Mouse (Mus musculus) liver, embryonic 15.5 days (tissue): ENCODE measurements around the gene Cactin. TPM values are rescaled to one million over a fixed set of nuclear protein-coding genes. Genes with fewer than 3 reads are reported as not detected.

Source experiments
- ATAC-seq: fragments of 200-750 bp; cut with Nextera tagmentation; 2 replicates; pipeline ENCODE4 v1.8.0; 2017; ENCODE audit warnings: moderate number of reproducible peaks, mild to moderate bottlenecking, moderate library complexity; ENCODE audit not compliant: insufficient read depth
- H3K27ac ChIP-seq: fragments of 300-500 bp; sonication (generic); replicated peaks from 2 replicates; pipeline ENCODE4 v1.5.1; 2015; ENCODE audit warnings: mild to moderate bottlenecking, inconsistent platforms
- H3K27me3 ChIP-seq: fragments of 300-500 bp; sonication (generic); 2 replicates; pipeline ENCODE4 v1.6.1; 2015; ENCODE audit warnings: mild to moderate bottlenecking, inconsistent platforms
- H3K36me3 ChIP-seq: fragments of 300-500 bp; sonication (generic); replicated peaks from 2 replicates; pipeline ENCODE4 v1.6.1; 2015; ENCODE audit warnings: moderate library complexity, mild to moderate bottlenecking, inconsistent platforms
- H3K4me1 ChIP-seq: fragments of 300-500 bp; sonication (generic); replicated peaks from 2 replicates; pipeline ENCODE4 v1.6.1; 2015; ENCODE audit warnings: inconsistent platforms
- H3K4me2 ChIP-seq: fragments of 300-500 bp; sonication (generic); 2 replicates; pipeline ENCODE4 v1.6.1; 2015; ENCODE audit warnings: moderate library complexity, mild to moderate bottlenecking, inconsistent platforms
- H3K4me3 ChIP-seq: fragments of 300-500 bp; sonication (generic); replicated peaks from 2 replicates; pipeline ENCODE4 v1.5.1; 2015; ENCODE audit warnings: mild to moderate bottlenecking, inconsistent platforms
- H3K9ac ChIP-seq: fragments of 300-500 bp; sonication (generic); 2 replicates; pipeline ENCODE4 v1.6.1; 2015; ENCODE audit warnings: moderate library complexity, mild to moderate bottlenecking, inconsistent platforms
- H3K9me3 ChIP-seq: fragments of 300-500 bp; sonication (generic); replicated peaks from 2 replicates; pipeline ENCODE4 v1.6.1; 2016; ENCODE audit warnings: inconsistent platforms
- WGBS: fragments of 180-500 bp; shearing (Covaris S2); methylation state at CpG from one replicate; pipeline ENCODE4 v1.1.7; 2015; ENCODE audit warnings: mixed read lengths; ENCODE audit not compliant: insufficient replicate concordance; 5-methylcytosine and 5-hydroxymethylcytosine counted together
- polyA plus RNA-seq: library from polyadenylated mRNA; unstranded; fragments of >200 nt; fragmentation: Nextera tagmentation; extraction: Ambion mirVana; gene quantifications from 2 replicates; pipeline ENCODE4 v1.2.1, GENCODE M21; 2015

Cactin gene
- polyA plus RNA-seq, 1 experiment from 2014 or later, result 24.3 TPM

DNA sequence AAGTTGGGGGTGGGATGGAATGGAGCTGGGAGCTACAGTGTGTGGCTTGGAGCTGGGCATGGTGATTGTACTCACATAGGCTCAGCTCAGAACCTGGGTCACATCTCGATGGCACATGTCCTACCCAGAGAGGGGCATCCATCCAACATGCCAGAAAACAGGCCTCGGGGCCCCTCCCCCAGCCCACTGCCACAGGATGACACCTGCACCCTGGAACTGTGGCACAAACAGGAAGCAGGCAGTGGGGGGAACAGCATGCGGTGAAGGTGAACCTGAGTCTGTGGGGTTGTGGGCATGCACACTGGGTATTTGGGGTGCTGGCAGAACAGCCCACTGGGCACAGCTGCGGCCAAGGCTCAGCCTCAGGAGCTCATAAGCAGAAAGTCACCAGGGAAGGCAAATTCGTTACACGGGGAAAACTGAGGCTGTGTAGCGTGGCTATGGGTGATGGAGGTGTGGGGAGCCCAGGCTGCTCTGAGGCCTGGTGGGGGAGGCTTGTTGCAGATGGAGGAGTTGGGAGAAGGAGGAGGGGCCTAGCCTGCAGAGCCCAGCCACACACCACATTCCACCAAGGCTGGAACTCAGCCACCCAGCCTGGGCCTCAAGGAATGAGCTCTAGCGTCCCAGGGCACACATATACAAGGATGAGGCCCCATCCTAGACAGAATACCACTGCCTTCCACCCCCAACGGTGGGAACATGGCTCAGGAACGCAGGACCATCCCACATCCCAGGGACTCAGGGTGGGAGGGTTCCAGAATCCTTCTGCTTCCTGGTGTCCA is 8.5 kb downstream of the Cactin start:
- ATAC-seq, result no peak
- Histone ChIP-seq H3K9me3 (no peaks in the 10 kb centered on the region), H3K4me3 (0 out of 2 replicates have a peak overlapping the region, but pooled peaks have one; percentile 5), H3K4me1 (peaks cover 30% of the 10 kb centered on the region), H3K9ac (no peak overlapping the region), H3K36me3 (peaks cover 32% of the 10 kb centered on the region), H3K4me2 (0 out of 2 replicates have a peak overlapping the region, but pooled peaks have one; percentile 23), H3K27ac (0 out of 2 replicates have a peak overlapping the region, but pooled peaks have one; percentile 1), H3K27me3 (peaks cover 13% of the 10 kb centered on the region)
- WGBS, result 55% methylated on average over 10 of the region's 10 CpGs

- no peaks in the 10 kb centered on the region for H3K9me3 ChIP-seq
- H3K4me1 ChIP-seq, result peaks cover 30% of the 10 kb centered on the region
- peaks cover 20% of the 10 kb centered on the region for H3K27me3 ChIP-seq
- peaks cover 26% of the 10 kb centered on the region for H3K36me3 ChIP-seq
- no peak overlapping the region for H3K4me2 ChIP-seq
- no peak overlapping the region for H3K4me3 ChIP-seq
- H3K9ac ChIP-seq, result no peak overlapping the region
- ATAC-seq, result no peak
- H3K27ac ChIP-seq, result no peak overlapping the region
- 68% methylated on average over 4 of the region's 4 CpGs for WGBS
Measured at GRCm38 (mm10) chr10:81330007-81330406, 9.1 kb downstream of the Cactin start.

- H3K4me3 ChIP-seq, result no peak overlapping the region
- peak overlapping the region; percentile 5; the same call in 1 of the 2 replicates for H3K4me2 ChIP-seq
Measured at GRCm38 (mm10) chr10:81332277-81332676, 11.4 kb downstream of the Cactin start.

DNA sequence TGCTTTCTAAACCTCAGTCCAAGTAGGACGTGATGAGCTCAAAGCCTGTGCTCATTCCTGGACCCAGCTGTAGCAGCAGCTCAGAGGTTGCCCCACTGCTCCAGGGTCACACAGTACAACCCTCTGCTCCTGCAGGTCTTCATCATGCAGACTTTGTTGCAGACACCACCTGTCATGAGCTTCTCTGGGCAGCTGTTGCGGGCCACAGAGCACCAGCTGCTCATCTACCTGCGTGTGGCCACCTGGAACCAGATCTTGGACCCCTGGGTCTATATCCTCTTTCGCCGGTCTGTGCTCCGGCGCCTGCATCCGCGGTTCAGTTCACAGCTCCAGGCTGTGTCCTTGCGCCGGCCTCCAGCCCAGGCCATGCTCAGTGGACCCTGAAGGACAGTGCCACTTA is 13.4 kb downstream of the Cactin start:
- Histone ChIP-seq H3K9ac (no peak overlapping the region), H3K4me1 (no peaks in the 10 kb centered on the region), H3K27ac (no peak overlapping the region), H3K36me3 (no peaks in the 10 kb centered on the region), H3K27me3 (peaks cover 47% of the 10 kb centered on the region), H3K9me3 (no peaks in the 10 kb centered on the region), H3K4me2 (no peak overlapping the region), H3K4me3 (no peak overlapping the region)
- ATAC-seq, result no peak
- WGBS, result 77% methylated on average over 11 of the region's 11 CpGs

More at GRCm38 (mm10) chr10:81332277-81332676, 11.4 kb downstream of the Cactin start:
- no peak for ATAC-seq
- Histone ChIP-seq H3K9me3 (no peaks in the 10 kb centered on the region), H3K27ac (no peak overlapping the region), H3K36me3 (peaks cover 3% of the 10 kb centered on the region), H3K9ac (no peak overlapping the region), H3K4me1 (peaks cover 18% of the 10 kb centered on the region), H3K27me3 (peaks cover 31% of the 10 kb centered on the region)
- 66% methylated on average over 29 of the region's 29 CpGs for WGBS

DNA sequence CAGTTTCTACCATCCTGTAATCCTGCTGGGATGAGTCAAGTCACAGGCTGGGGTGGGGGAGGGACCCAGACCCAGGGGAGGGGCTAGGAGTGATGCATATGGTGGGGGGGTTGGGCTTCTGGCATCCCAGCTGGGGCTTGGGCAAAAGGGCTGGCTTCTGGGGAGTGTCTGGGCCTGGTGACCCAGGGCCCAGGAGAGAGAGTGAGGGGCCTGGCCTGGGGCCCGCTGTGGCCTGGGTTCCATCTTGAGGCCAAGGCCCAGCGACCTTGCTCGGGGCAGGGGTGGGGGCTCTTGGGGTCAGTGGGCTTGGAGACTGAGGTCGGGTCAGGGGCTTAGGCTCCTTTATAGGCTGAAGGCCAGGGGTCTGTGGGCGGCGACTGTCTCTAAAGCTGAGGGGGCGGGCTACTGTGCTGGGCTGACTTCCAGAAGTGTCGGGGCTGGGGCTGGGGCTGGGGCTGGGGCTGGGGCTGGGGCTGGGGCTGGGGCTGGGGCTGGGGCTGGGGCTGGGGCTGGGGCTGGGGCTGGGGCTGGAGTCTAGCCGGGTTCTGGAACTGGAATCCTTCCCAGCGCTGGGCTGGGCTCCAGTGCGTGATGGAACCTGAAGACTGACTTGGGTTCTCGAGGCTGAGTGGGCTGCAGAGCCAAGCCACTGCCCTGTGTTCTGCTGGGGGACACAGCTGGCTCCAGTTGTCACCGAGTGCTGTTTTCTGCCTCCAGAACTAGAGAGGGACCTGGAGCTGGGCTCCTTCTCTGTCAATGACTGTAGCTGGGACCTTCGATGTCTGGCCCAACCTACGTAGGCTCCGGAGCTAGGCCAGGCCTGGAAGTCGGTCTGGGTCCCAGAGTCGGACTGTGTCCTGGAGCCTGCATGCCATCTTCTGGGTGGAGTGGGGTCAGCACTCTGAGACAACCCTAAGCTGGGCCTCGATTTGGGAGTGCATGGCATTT is 14.8 kb downstream of the Cactin start:
- Histone ChIP-seq H3K36me3 (no peaks in the 10 kb centered on the region), H3K27ac (no peak overlapping the region), H3K27me3 (peaks cover 54% of the 10 kb centered on the region), H3K4me3 (no peak overlapping the region), H3K4me2 (no peak overlapping the region), H3K4me1 (peaks cover 7% of the 10 kb centered on the region), H3K9me3 (no peaks in the 10 kb centered on the region), H3K9ac (no peak overlapping the region)
- 67% methylated on average over 19 of the region's 19 CpGs for WGBS
- ATAC-seq, result no peak

- 76% methylated on average over 4 of the region's 4 CpGs for WGBS
- no peaks in the 10 kb centered on the region for H3K9me3 ChIP-seq
- H3K9ac ChIP-seq, result no peak overlapping the region
- H3K27me3 ChIP-seq, result peaks cover 63% of the 10 kb centered on the region
- no peak overlapping the region for H3K4me3 ChIP-seq
- no peaks in the 10 kb centered on the region for H3K36me3 ChIP-seq
- no peak overlapping the region for H3K4me2 ChIP-seq
- peaks cover 15% of the 10 kb centered on the region for H3K4me1 ChIP-seq
- no peak overlapping the region for H3K27ac ChIP-seq
- ATAC-seq, result no peak
Measured at GRCm38 (mm10) chr10:81336558-81336957, 15.7 kb downstream of the Cactin start.

- Histone ChIP-seq H3K27ac (no peak overlapping the region), H3K9me3 (no peaks in the 10 kb centered on the region), H3K27me3 (peaks cover 83% of the 10 kb centered on the region), H3K4me2 (peak overlapping the region; percentile 13), H3K36me3 (0 out of 2 replicates have a peak, but pooled peaks cover under 1% of the 10 kb centered on the region), H3K4me3 (no peak overlapping the region), H3K4me1 (peaks cover 40% of the 10 kb centered on the region), H3K9ac (no peak overlapping the region)
- 42% methylated on average over 17 of the region's 17 CpGs for WGBS
- ATAC-seq, result peak; percentile 35; the same call in 1 of the 2 replicates
Measured at GRCm38 (mm10) chr10:81340551-81341332, 19.8 kb downstream of the Cactin start.

DNA sequence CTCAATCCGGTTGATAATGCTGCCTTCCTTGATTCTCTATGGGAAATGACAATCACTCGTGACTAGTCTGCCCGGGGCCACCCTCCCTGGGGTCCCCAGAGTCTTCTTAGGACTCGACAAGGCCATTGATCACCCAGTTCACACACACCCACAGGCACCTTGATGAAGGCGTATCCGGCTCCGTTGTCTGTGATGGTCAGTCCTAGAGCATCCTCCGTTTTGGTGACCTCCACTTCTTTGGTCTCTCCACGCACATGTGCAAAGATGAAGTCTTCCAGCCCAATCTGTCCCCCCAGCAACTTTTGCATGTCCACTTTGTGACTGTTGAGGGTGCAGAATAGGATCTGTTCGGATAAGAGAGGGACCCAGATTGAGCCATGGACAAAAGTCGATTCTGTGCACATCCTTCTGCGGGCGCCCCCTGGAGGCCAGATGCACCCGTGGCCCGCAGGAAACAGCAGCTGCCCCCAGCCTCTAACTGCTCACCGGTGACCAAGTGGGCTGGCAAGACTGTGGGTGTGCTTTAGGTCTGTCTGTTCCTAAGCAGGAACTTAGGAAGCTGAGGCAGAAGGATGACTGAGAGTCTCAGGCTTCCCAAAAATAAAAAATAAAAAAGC is 20.5 kb downstream of the Cactin start:
- no peak for ATAC-seq
- WGBS, result 28% methylated on average over 16 of the region's 16 CpGs
- Histone ChIP-seq H3K4me2 (no peak overlapping the region), H3K4me1 (peaks cover 46% of the 10 kb centered on the region), H3K36me3 (peaks cover 6% of the 10 kb centered on the region; the same call in 1 of the 2 replicates), H3K4me3 (no peak overlapping the region), H3K27ac (no peak overlapping the region), H3K27me3 (peaks cover 85% of the 10 kb centered on the region), H3K9me3 (no peaks in the 10 kb centered on the region), H3K9ac (no peak overlapping the region)

- Histone ChIP-seq H3K27ac (no peak within 1 kb of the TSS), H3K27me3 (peaks cover 76% of the 10 kb centered on the region), H3K4me3 (peak within 1 kb of the TSS; percentile 51), H3K4me2 (peak within 1 kb of the TSS; percentile 72), H3K4me1 (peaks cover 60% of the 10 kb centered on the region), H3K36me3 (peaks cover 17% of the 10 kb centered on the region), H3K9ac (peak within 1 kb of the TSS; percentile 15; the same call in 1 of the 2 replicates), H3K9me3 (no peaks in the 10 kb centered on the region)
- no peak for ATAC-seq
- 5% methylated on average over 63 of the region's 67 CpGs for WGBS
Measured at GRCm38 (mm10) chr10:81342686-81343505, 22.0 kb downstream of the Cactin start, which contains the start of gene Gipc3. Gene Gipc3 (minus strand): TSS chr10:81343266.
